Mouse (Mus musculus) limb, embryonic 13.5 days (tissue): ENCODE data around the gene H2-Ob. TPM values are rescaled to one million over a fixed set of nuclear protein-coding genes. Genes with fewer than 3 reads are reported as not detected.

ENCODE experiments used
- ATAC-seq: fragments of 200-750 bp; cut with Nextera tagmentation; 2 replicates; pipeline ENCODE4 v1.8.0; 2017; ENCODE audit warnings: low read depth, moderate number of reproducible peaks, moderate TSS enrichment; ENCODE audit not compliant: low FRiP score
- H3K27ac ChIP-seq: fragments of 300-500 bp; sonication (generic); 2 replicates; pipeline ENCODE4 v1.5.1; 2015; ENCODE audit warnings: inconsistent platforms, mild to moderate bottlenecking, moderate library complexity
- H3K27me3 ChIP-seq: fragments of 300-500 bp; sonication (generic); 2 replicates; pipeline ENCODE4 v1.6.1; 2015; ENCODE audit warnings: mild to moderate bottlenecking, inconsistent platforms
- H3K36me3 ChIP-seq: fragments of 300-500 bp; sonication (generic); 2 replicates; pipeline ENCODE4 v1.6.1; 2015; ENCODE audit warnings: inconsistent platforms, mild to moderate bottlenecking, moderate library complexity
- H3K4me1 ChIP-seq: fragments of 300-500 bp; sonication (generic); 2 replicates; pipeline ENCODE4 v1.6.1; 2015; ENCODE audit warnings: inconsistent platforms
- H3K4me2 ChIP-seq: fragments of 300-500 bp; sonication (generic); replicated peaks from 2 replicates; pipeline ENCODE4 v1.6.1; 2015; ENCODE audit warnings: inconsistent platforms, mild to moderate bottlenecking, moderate library complexity
- H3K4me3 ChIP-seq: fragments of 300-500 bp; sonication (generic); 2 replicates; pipeline ENCODE4 v1.5.1; 2015; ENCODE audit warnings: moderate library complexity, mild to moderate bottlenecking, inconsistent platforms
- H3K9ac ChIP-seq: fragments of 300-500 bp; sonication (generic); 2 replicates; pipeline ENCODE4 v1.6.1; 2015; ENCODE audit warnings: mild to moderate bottlenecking, inconsistent platforms
- H3K9me3 ChIP-seq: fragments of 300-500 bp; sonication (generic); 2 replicates; pipeline ENCODE4 v1.6.1; 2016; ENCODE audit warnings: inconsistent platforms
- WGBS: fragments of 180-500 bp; shearing (Covaris S2); methylation state at CpG from one replicate; pipeline ENCODE4 v1.1.7; 2015; 5-methylcytosine and 5-hydroxymethylcytosine counted together
- polyA plus RNA-seq: library from polyadenylated mRNA; unstranded; fragments of >200 nt; fragmentation: Nextera tagmentation; extraction: Ambion mirVana; gene quantifications from 2 replicates; pipeline ENCODE4 v1.2.1, GENCODE M21; 2015

Gene H2-Ob
- polyA plus RNA-seq, 1 experiment from 2014 or later, result not detected

DNA sequence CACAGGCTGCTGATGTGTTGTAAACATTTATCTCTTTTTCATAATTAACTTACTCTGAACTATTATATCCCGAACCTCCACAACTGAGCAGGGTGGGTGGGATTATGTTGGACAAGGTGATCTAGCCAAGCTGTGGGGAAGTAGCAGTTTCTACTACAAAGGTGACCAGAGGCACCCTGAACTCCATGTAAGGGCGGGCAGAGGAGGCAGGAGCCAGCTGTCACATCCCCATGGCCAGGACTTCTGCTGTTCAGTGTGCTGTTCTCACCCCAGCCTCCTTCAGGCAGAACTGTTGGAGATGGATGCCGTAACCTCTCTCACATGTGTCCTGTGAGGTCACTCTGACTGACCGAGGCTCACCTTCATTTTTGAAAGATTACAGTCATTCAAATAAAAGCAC is 31.1 kb downstream of the H2-Ob start:
- peaks cover 4% of the 10 kb centered on the region for H3K4me1 ChIP-seq
- no peak overlapping the region for H3K27ac ChIP-seq
- ATAC-seq, result no peak
- no peaks in the 10 kb centered on the region for H3K9me3 ChIP-seq
- peaks cover 15% of the 10 kb centered on the region for H3K27me3 ChIP-seq
- no peak overlapping the region for H3K9ac ChIP-seq
- whole genome bisulfite sequencing, result 74% methylated on average over 4 of the region's 4 CpGs
- no peak overlapping the region for H3K4me3 ChIP-seq
- H3K4me2 ChIP-seq, result no peak overlapping the region
- no peaks in the 10 kb centered on the region for H3K36me3 ChIP-seq

GRCm38 (mm10) chr17:34270230-34270629 is 31.5 kb downstream of the H2-Ob start:
- Histone ChIP-seq H3K4me1 (no peaks in the 10 kb centered on the region), H3K4me2 (no peak overlapping the region), H3K27ac (no peak overlapping the region), H3K27me3 (peaks cover 11% of the 10 kb centered on the region), H3K9ac (no peak overlapping the region), H3K36me3 (no peaks in the 10 kb centered on the region), H3K4me3 (no peak overlapping the region), H3K9me3 (no peaks in the 10 kb centered on the region)
- 78% methylated on average over 2 of the region's 2 CpGs for WGBS
- no peak for ATAC-seq

DNA sequence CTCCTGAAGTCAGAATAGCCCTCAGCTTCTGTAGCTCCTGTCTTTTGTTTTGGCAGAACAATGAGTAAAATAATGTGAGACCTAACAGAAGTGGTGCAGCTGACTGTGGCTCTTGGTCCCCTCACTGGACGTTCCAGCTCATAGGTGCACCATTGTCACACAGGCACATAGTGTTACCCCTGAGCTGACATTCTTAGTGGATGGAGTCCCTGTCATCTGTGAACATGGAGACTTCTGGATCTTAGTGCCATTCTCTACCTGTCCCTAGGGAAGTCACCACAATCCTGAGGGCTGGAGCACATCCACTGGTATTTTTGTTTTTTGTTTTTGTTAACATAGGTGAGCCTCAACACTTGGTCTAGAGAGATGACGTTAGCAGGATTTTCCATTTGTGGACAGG is 32.2 kb downstream of the H2-Ob start:
- no peak for ATAC-seq
- H3K4me3 ChIP-seq, result no peak overlapping the region
- H3K36me3 ChIP-seq, result no peaks in the 10 kb centered on the region
- no peaks in the 10 kb centered on the region for H3K4me1 ChIP-seq
- H3K9me3 ChIP-seq, result no peaks in the 10 kb centered on the region
- no peak overlapping the region for H3K27ac ChIP-seq
- peaks cover 7% of the 10 kb centered on the region for H3K27me3 ChIP-seq
- no peak overlapping the region for H3K9ac ChIP-seq
- H3K4me2 ChIP-seq, result no peak overlapping the region
- 76% methylated on average over 2 of the region's 2 CpGs for WGBS

- no peaks in the 10 kb centered on the region for H3K36me3 ChIP-seq
- no peak overlapping the region for H3K9ac ChIP-seq
- no peaks in the 10 kb centered on the region for H3K4me1 ChIP-seq
- H3K27me3 ChIP-seq, result no peaks in the 10 kb centered on the region; the same call in 1 of the 2 replicates
- no peak overlapping the region for H3K4me3 ChIP-seq
- ATAC-seq, result no peak
- 93% methylated on average over 1 of the region's 1 CpGs for WGBS
- no peaks in the 10 kb centered on the region for H3K9me3 ChIP-seq
- no peak overlapping the region for H3K27ac ChIP-seq
- no peak overlapping the region for H3K4me2 ChIP-seq
Measured at GRCm38 (mm10) chr17:34272102-34272501, 33.4 kb downstream of the H2-Ob start.

- no peak overlapping the region for H3K4me3 ChIP-seq
- H3K27ac ChIP-seq, result no peak overlapping the region
- H3K27me3 ChIP-seq, result no peaks in the 10 kb centered on the region
- peak; percentile 32; the same call in 1 of the 2 replicates for ATAC-seq
- 69% methylated on average over 1 of the region's 1 CpGs for WGBS
- H3K4me1 ChIP-seq, result no peaks in the 10 kb centered on the region
- no peaks in the 10 kb centered on the region for H3K36me3 ChIP-seq
- no peak overlapping the region for H3K9ac ChIP-seq
- no peaks in the 10 kb centered on the region for H3K9me3 ChIP-seq
- no peak overlapping the region for H3K4me2 ChIP-seq
Measured at GRCm38 (mm10) chr17:34280499-34281038, 41.9 kb downstream of the H2-Ob start.

DNA sequence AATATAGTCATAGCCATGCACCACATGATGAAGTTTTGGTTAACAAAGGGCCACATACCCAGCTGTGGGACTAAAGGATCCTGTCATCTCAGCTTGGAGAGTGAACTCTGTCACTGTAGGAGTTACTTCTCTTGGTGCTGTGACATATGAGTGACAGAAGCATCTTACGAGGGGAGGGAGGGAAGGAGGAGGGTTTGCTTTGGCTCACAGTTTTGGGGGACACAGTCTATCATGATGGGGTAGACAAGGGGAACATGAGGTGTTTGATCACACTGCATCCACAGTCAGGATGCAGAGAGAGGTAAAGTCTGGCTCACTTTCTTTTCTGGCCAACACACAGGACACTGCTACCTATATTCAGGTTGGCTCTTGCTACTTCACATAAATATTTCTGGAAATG is 43.1 kb downstream of the H2-Ob start:
- Histone ChIP-seq H3K4me3 (no peak overlapping the region), H3K4me2 (no peak overlapping the region), H3K27ac (no peak overlapping the region), H3K9me3 (no peaks in the 10 kb centered on the region), H3K36me3 (no peaks in the 10 kb centered on the region), H3K27me3 (no peaks in the 10 kb centered on the region), H3K9ac (no peak overlapping the region), H3K4me1 (no peaks in the 10 kb centered on the region)
- WGBS, result 63% methylated on average over 1 of the region's 1 CpGs
- no peak for ATAC-seq

DNA sequence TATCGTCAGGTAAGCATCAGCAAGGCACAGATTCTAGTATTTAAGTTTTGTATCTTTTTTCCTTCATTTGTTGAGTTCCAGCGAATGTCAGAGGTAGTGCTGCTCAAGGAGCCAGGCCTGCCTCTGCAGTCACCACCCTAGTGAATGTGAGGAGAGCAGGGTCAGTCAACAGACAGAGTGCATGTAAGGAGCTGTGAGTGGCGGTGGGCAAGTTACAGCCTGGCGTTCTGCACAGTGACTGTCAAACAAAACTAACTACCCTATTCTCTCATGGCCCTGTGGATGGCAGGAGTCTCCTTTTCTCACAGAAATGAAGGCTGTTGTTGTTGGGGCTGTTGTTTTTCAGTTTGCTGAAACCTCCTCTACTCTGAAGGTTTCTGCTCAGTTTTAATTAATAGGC is 46.7 kb downstream of the H2-Ob start:
- H3K9me3 ChIP-seq, result no peaks in the 10 kb centered on the region
- H3K4me3 ChIP-seq, result no peak overlapping the region
- H3K36me3 ChIP-seq, result no peaks in the 10 kb centered on the region
- no peaks in the 10 kb centered on the region for H3K27me3 ChIP-seq
- no peak overlapping the region for H3K4me2 ChIP-seq
- 74% methylated on average over 4 of the region's 4 CpGs for WGBS
- no peaks in the 10 kb centered on the region for H3K4me1 ChIP-seq
- H3K27ac ChIP-seq, result no peak overlapping the region
- H3K9ac ChIP-seq, result no peak overlapping the region
- no peak for ATAC-seq

DNA sequence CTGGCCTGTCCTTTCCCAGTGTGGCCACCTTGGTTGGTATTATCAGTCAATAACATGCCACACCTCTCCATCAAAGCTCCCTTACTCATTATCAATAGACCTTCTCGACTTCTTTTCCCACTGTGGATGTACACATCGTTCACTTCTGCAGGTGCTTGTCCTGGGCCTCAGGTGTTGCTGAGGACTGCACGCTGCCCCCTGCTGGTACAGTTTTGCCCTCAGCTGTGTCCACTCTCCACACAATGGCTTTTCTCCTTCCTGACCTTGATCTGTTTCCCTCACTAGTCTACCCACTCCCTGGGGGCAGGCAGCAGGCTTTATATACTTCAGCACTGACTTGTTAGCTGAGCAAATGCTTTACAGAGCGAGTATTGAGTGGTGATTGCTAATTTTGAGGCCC is 47.1 kb downstream of the H2-Ob start:
- 40% methylated on average over 4 of the region's 4 CpGs for WGBS
- Histone ChIP-seq H3K4me2 (no peak overlapping the region), H3K36me3 (no peaks in the 10 kb centered on the region), H3K27ac (no peak overlapping the region), H3K4me1 (no peaks in the 10 kb centered on the region), H3K9ac (no peak overlapping the region), H3K27me3 (no peaks in the 10 kb centered on the region), H3K4me3 (no peak overlapping the region), H3K9me3 (no peaks in the 10 kb centered on the region)
- ATAC-seq, result no peak

GRCm38 (mm10) chr17:34286501-34286900 is 47.8 kb downstream of the H2-Ob start:
- no peak for ATAC-seq

DNA sequence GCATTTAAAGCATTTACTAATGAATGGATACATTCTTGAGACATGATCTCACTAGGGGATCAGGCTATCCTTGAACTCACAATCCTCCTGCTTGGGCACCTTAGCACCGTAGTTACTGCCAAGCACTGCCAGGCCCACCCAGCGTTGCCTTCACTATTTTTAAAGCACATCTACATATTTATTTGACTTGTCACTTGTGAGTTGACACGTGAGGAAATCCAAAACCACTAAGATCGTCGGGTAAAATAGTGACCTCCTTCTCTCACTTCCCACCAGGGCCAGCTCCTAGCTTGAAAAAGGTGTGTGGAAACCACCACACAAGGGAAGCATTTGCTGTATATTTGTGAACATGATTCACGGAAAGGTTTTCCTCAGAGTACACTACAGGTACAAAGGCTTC is 48.3 kb downstream of the H2-Ob start:
- H3K4me1 ChIP-seq, result no peaks in the 10 kb centered on the region
- H3K4me3 ChIP-seq, result no peak overlapping the region
- ATAC-seq, result no peak
- no peak overlapping the region for H3K27ac ChIP-seq
- H3K36me3 ChIP-seq, result no peaks in the 10 kb centered on the region
- H3K27me3 ChIP-seq, result no peaks in the 10 kb centered on the region
- H3K9ac ChIP-seq, result no peak overlapping the region
- no peaks in the 10 kb centered on the region for H3K9me3 ChIP-seq
- WGBS, result 69% methylated on average over 6 of the region's 6 CpGs
- H3K4me2 ChIP-seq, result no peak overlapping the region

More at GRCm38 (mm10) chr17:34286501-34286900, 47.8 kb downstream of the H2-Ob start:
- Histone ChIP-seq H3K9ac (no peak overlapping the region), H3K27me3 (no peaks in the 10 kb centered on the region), H3K4me2 (no peak overlapping the region), H3K27ac (no peak overlapping the region), H3K4me3 (no peak overlapping the region), H3K9me3 (no peaks in the 10 kb centered on the region), H3K36me3 (no peaks in the 10 kb centered on the region), H3K4me1 (no peaks in the 10 kb centered on the region)
- 78% methylated on average over 5 of the region's 5 CpGs for WGBS

- 17% methylated on average over 8 of the region's 8 CpGs for WGBS
- H3K4me2 ChIP-seq, result no peak within 1 kb of the TSS
Measured at GRCm38 (mm10) chr17:34287648-34288047, 48.9 kb downstream of the H2-Ob start, which contains the start of gene H2-Aa. TSS of gene H2-Aa (minus strand) at chr17:34287823.

GRCm38 (mm10) chr17:34288131-34288530 is 49.4 kb downstream of the H2-Ob start:
- ATAC-seq, result no peak
- H3K4me3 ChIP-seq, result no peak overlapping the region
- no peaks in the 10 kb centered on the region for H3K9me3 ChIP-seq
- H3K4me2 ChIP-seq, result no peak overlapping the region
- no peaks in the 10 kb centered on the region for H3K27me3 ChIP-seq
- H3K4me1 ChIP-seq, result no peaks in the 10 kb centered on the region
- H3K9ac ChIP-seq, result no peak overlapping the region
- H3K36me3 ChIP-seq, result no peaks in the 10 kb centered on the region
- H3K27ac ChIP-seq, result no peak overlapping the region
- WGBS, result 68% methylated on average over 3 of the region's 3 CpGs

More at GRCm38 (mm10) chr17:34287648-34288047, 48.9 kb downstream of the H2-Ob start, which contains the start of gene H2-Aa:
- Histone ChIP-seq H3K4me1 (no peaks in the 10 kb centered on the region), H3K27ac (no peak within 1 kb of the TSS), H3K36me3 (no peaks in the 10 kb centered on the region), H3K27me3 (no peaks in the 10 kb centered on the region), H3K9ac (no peak within 1 kb of the TSS), H3K9me3 (no peaks in the 10 kb centered on the region), H3K4me3 (no peak within 1 kb of the TSS)
- ATAC-seq, result peak; percentile 82

GRCm38 (mm10) chr17:34291609-34292008 is 52.9 kb downstream of the H2-Ob start:
- Histone ChIP-seq H3K27me3 (no peaks in the 10 kb centered on the region), H3K36me3 (no peaks in the 10 kb centered on the region), H3K9ac (no peak overlapping the region), H3K27ac (no peak overlapping the region), H3K4me3 (no peak overlapping the region), H3K4me1 (no peaks in the 10 kb centered on the region), H3K9me3 (no peaks in the 10 kb centered on the region), H3K4me2 (no peak overlapping the region)
- 17% methylated on average over 8 of the region's 8 CpGs for WGBS
- peak; percentile 80 for ATAC-seq
